Mouse (Mus musculus) intestine, embryonic 16.5 days (tissue): ENCODE data around the gene Cacna1a. TPM values are rescaled to one million over a fixed set of nuclear protein-coding genes. Genes with fewer than 3 reads are reported as not detected.
A peak's percentile ranks its signal among the peaks of the same experiment; 100 is the strongest.
"Not testable (repeated sequence)": the region's sequence is repeated elsewhere in the genome, so short reads cannot be mapped to it uniquely, and the experiment has no call there.

ENCODE experiments used
- ATAC-seq: fragments of 200-750 bp; cut with Nextera tagmentation; 2 replicates; pipeline ENCODE4 v1.8.0; 2017; ENCODE audit warnings: moderate TSS enrichment, moderate library complexity
- H3K27ac ChIP-seq: fragments of 300-500 bp; sonication (generic); 2 replicates; pipeline ENCODE4 v1.5.1; 2014; ENCODE audit warnings: mild to moderate bottlenecking, low read length
- H3K27me3 ChIP-seq: fragments of 300-500 bp; sonication (generic); replicated peaks from 2 replicates; pipeline ENCODE4 v1.6.1; 2014; ENCODE audit warnings: low read length, control low read depth, mixed read lengths; ENCODE audit not compliant: control insufficient read depth, insufficient read depth
- H3K36me3 ChIP-seq: fragments of 300-500 bp; sonication (generic); 2 replicates; pipeline ENCODE4 v1.6.1; 2014; ENCODE audit warnings: low read length, control low read depth; ENCODE audit not compliant: control insufficient read depth, insufficient read depth
- H3K4me1 ChIP-seq: fragments of 300-500 bp; sonication (generic); 2 replicates; pipeline ENCODE4 v1.6.1; 2014; ENCODE audit warnings: low read length, control low read depth, mixed read lengths; ENCODE audit not compliant: control insufficient read depth, insufficient read depth
- H3K4me2 ChIP-seq: fragments of 300-500 bp; sonication (generic); 2 replicates; pipeline ENCODE4 v1.6.1; 2014; ENCODE audit warnings: low read depth, low read length, control low read depth
- H3K4me3 ChIP-seq: fragments of 300-500 bp; sonication (generic); 2 replicates; pipeline ENCODE4 v1.5.1; 2014; ENCODE audit warnings: mild to moderate bottlenecking, low read length
- H3K9ac ChIP-seq: fragments of 300-500 bp; sonication (generic); 2 replicates; pipeline ENCODE4 v1.6.1; 2014; ENCODE audit warnings: low read depth, low read length
- H3K9me3 ChIP-seq: fragments of 300-500 bp; sonication (generic); 2 replicates; pipeline ENCODE4 v1.6.1; 2016; ENCODE audit warnings: low read length, control low read depth; ENCODE audit not compliant: control insufficient read depth
- WGBS: fragments of 180-500 bp; shearing (Covaris S2); extraction: QIAGEN DNeasy Blood & Tissue Kit; methylation state at CpG from one replicate; pipeline ENCODE4 v1.1.7; 2014; 5-methylcytosine and 5-hydroxymethylcytosine counted together
- polyA plus RNA-seq: library from polyadenylated mRNA; unstranded; fragments of >200 nt; fragmentation: Nextera tagmentation; extraction: Ambion mirVana; gene quantifications from 2 replicates; pipeline ENCODE4 v1.2.1, GENCODE M21; 2015

Gene Cacna1a
- polyA plus RNA-seq, 1 experiment from 2014 or later, result 2.5 TPM

GRCm38 (mm10) chr8:84600311-84600907 lies 212.2 kb downstream of the Cacna1a start:
- Histone ChIP-seq H3K4me3 (peak overlapping the region; percentile 31), H3K4me1 (peaks cover 7% of the 10 kb centered on the region), H3K27me3 (0 out of 2 replicates have a peak, but pooled peaks cover 4% of the 10 kb centered on the region), H3K36me3 (no peaks in the 10 kb centered on the region), H3K9me3 (no peaks in the 10 kb centered on the region), H3K27ac (no peak overlapping the region), H3K4me2 (peak overlapping the region; percentile 64), H3K9ac (peak overlapping the region; percentile 58)
- 0 out of 2 replicates have a peak, but pooled peaks have one; percentile 29 for ATAC-seq
- WGBS, result 21% methylated on average over 26 of the region's 26 CpGs

DNA sequence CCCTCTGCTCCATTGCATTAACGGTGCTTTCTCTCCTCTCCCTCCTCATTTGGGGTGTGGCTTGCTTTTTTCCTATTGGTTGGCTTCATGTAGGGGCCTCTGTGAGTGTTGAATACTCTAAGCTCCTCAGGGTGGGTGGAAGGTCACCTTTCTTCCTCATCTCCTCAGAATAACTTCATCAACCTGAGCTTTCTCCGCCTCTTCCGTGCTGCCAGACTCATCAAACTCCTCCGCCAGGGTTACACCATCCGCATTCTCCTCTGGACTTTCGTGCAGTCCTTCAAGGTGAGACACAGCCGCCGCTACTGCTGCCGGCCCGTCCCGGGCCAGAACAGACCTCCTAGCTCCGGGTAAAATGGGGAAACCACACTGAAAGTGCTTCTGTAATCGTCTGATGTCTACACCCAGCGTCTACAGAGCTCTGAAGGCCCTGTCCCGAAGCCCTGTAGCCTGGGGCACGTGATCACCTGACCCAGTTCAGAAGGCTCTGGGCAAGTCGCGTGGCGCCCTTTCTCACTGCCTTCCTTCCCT lies 213.0 kb downstream of the Cacna1a start:
- 10% methylated on average over 19 of the region's 19 CpGs for WGBS
- Histone ChIP-seq H3K9ac (peak overlapping the region; percentile 50), H3K4me1 (peaks cover 7% of the 10 kb centered on the region), H3K4me3 (peak overlapping the region; percentile 45), H3K9me3 (no peaks in the 10 kb centered on the region), H3K36me3 (no peaks in the 10 kb centered on the region), H3K4me2 (peak overlapping the region; percentile 64), H3K27ac (no peak overlapping the region), H3K27me3 (0 out of 2 replicates have a peak, but pooled peaks cover 4% of the 10 kb centered on the region)
- peak; percentile 57 for ATAC-seq

- H3K4me1 ChIP-seq, result no peaks in the 10 kb centered on the region
- no peak overlapping the region for H3K4me3 ChIP-seq
- H3K4me2 ChIP-seq, result no peak overlapping the region
Observed at GRCm38 (mm10) chr8:84614512-84615223, 226.4 kb downstream of the Cacna1a start.

GRCm38 (mm10) chr8:84615666-84616485 lies 227.6 kb downstream of the Cacna1a start:
- 48% methylated on average over 22 of the region's 22 CpGs for WGBS
- Histone ChIP-seq H3K27me3 (0 out of 2 replicates have a peak, but pooled peaks cover 2% of the 10 kb centered on the region), H3K4me3 (no peak overlapping the region), H3K27ac (no peak overlapping the region), H3K4me1 (no peaks in the 10 kb centered on the region), H3K9me3 (no peaks in the 10 kb centered on the region), H3K36me3 (no peaks in the 10 kb centered on the region), H3K4me2 (no peak overlapping the region), H3K9ac (no peak overlapping the region)
- ATAC-seq, result no peak

More at GRCm38 (mm10) chr8:84614512-84615223, 226.4 kb downstream of the Cacna1a start:
- Histone ChIP-seq H3K9me3 (no peaks in the 10 kb centered on the region), H3K36me3 (no peaks in the 10 kb centered on the region), H3K27ac (no peak overlapping the region), H3K27me3 (0 out of 2 replicates have a peak, but pooled peaks cover 2% of the 10 kb centered on the region), H3K9ac (no peak overlapping the region)
- WGBS, result 36% methylated on average over 16 of the region's 16 CpGs
- ATAC-seq, result no peak

GRCm38 (mm10) chr8:84617005-84617404 lies 228.8 kb downstream of the Cacna1a start:
- H3K4me3 ChIP-seq, result no peak overlapping the region
- no peaks in the 10 kb centered on the region for H3K27me3 ChIP-seq
- H3K4me2 ChIP-seq, result no peak overlapping the region
- no peak overlapping the region for H3K9ac ChIP-seq
- no peaks in the 10 kb centered on the region for H3K4me1 ChIP-seq
- WGBS, result 53% methylated on average over 22 of the region's 22 CpGs
- H3K9me3 ChIP-seq, result no peaks in the 10 kb centered on the region
- no peaks in the 10 kb centered on the region for H3K36me3 ChIP-seq
- no peak overlapping the region for H3K27ac ChIP-seq
- ATAC-seq, result no peak

GRCm38 (mm10) chr8:84621102-84621625 lies 232.9 kb downstream of the Cacna1a start:
- no peak for ATAC-seq
- H3K4me1 ChIP-seq, result no peaks in the 10 kb centered on the region
- H3K27ac ChIP-seq, result no peak overlapping the region
- no peak overlapping the region for H3K4me2 ChIP-seq
- H3K9ac ChIP-seq, result no peak overlapping the region
- H3K27me3 ChIP-seq, result no peaks in the 10 kb centered on the region
- 76% methylated on average over 8 of the region's 8 CpGs for WGBS
- H3K36me3 ChIP-seq, result no peaks in the 10 kb centered on the region
- no peak overlapping the region for H3K4me3 ChIP-seq
- no peaks in the 10 kb centered on the region for H3K9me3 ChIP-seq

DNA sequence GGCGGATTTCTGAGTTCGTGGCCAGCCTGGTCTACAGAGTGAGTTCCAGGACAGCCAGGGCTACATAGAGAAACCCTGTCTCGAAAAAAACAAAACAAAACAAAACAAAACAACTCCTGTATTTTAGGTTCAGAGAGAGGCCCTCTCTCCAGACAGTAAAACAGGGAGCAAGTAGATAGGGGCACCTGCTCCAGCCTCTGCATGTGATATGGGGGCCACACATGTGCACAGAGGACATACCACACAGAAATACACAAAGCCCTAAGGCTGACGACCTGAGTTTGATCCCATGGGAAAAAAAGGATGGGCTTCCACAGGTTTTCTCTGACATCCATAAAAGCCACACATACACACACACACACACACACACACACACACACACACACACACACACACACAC lies 235.2 kb downstream of the Cacna1a start:
- not testable (repeated sequence) for H3K36me3 ChIP-seq, H3K9ac ChIP-seq, H3K27ac ChIP-seq, H3K4me1 ChIP-seq, H3K4me2 ChIP-seq, H3K4me3 ChIP-seq, ATAC-seq, H3K27me3 ChIP-seq, H3K9me3 ChIP-seq
- 79% methylated on average over 4 of the region's 4 CpGs for WGBS

GRCm38 (mm10) chr8:84629586-84629985 lies 241.3 kb downstream of the Cacna1a start:
- WGBS, result 68% methylated on average over 10 of the region's 11 CpGs
- Histone ChIP-seq H3K36me3 (no peaks in the 10 kb centered on the region), H3K4me1 (no peaks in the 10 kb centered on the region), H3K4me3 (no peak overlapping the region), H3K4me2 (no peak overlapping the region), H3K9me3 (no peaks in the 10 kb centered on the region), H3K27me3 (no peaks in the 10 kb centered on the region), H3K9ac (no peak overlapping the region), H3K27ac (no peak overlapping the region)
- ATAC-seq, result no peak

- H3K27ac ChIP-seq, result no peak overlapping the region
- no peak for ATAC-seq
- H3K4me1 ChIP-seq, result peaks cover 4% of the 10 kb centered on the region
- H3K9me3 ChIP-seq, result no peaks in the 10 kb centered on the region
- WGBS, result 70% methylated on average over 4 of the region's 4 CpGs
- no peak overlapping the region for H3K4me2 ChIP-seq
- no peaks in the 10 kb centered on the region for H3K27me3 ChIP-seq
- H3K4me3 ChIP-seq, result no peak overlapping the region
- no peak overlapping the region for H3K9ac ChIP-seq
- H3K36me3 ChIP-seq, result no peaks in the 10 kb centered on the region
Observed at GRCm38 (mm10) chr8:84630145-84630544, 241.9 kb downstream of the Cacna1a start.
